Mouse (Mus musculus): ENCODE measurements at regions not wholly inside any gene's neighbourhood (a gene's known extent, or its start where the extent isn't known, plus 50 kb on each side); places are given as distances from the start of the nearest gene placed in this dataset.

DNA sequence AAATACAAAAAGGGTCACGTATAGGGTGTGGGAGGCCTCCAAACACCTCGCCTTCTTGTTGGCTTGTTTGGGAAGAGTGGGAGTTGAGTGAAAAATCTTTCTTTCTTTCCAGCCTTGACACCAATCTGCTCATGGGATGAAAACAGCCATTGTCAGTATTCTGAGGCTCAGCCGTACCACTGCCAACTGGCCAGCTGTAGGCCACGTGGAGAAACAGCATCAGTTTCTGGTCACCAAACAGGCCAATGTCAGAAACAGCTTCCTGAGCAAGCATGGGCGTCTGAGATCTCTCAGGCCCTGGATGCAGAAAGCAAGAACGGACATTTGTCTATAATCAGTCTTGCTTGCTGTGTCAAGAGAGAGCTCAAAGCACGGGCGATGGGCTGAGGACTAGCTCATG is 173.2 kb downstream of the Bcl2l11 start:
- ATAC-seq (ENCODE audit: insufficient number of reproducible peaks, low FRiP score, low TSS enrichment), result no peak

DNA sequence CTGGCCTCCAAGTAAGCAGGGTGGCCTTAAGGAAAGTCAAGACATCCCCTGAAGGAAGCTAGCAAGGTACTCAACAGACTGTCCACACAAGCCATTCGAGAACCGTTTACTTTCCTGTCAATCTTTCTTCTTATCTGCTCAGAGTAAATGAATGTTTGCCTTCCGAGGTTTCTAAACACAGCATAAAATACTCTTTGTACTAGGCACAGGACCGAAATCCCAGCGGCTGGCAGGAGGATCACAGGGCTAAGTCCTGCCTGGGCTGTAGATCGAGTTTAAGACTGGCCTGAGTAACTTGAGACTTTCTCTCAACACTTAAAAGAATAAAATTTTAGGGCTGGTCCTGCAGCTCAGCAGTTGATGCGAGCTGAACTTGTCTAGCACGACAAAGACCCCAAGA is 175.9 kb downstream of the Bcl2l11 start:
- no peak for ATAC-seq (ENCODE audit: insufficient number of reproducible peaks, low FRiP score, low TSS enrichment)

DNA sequence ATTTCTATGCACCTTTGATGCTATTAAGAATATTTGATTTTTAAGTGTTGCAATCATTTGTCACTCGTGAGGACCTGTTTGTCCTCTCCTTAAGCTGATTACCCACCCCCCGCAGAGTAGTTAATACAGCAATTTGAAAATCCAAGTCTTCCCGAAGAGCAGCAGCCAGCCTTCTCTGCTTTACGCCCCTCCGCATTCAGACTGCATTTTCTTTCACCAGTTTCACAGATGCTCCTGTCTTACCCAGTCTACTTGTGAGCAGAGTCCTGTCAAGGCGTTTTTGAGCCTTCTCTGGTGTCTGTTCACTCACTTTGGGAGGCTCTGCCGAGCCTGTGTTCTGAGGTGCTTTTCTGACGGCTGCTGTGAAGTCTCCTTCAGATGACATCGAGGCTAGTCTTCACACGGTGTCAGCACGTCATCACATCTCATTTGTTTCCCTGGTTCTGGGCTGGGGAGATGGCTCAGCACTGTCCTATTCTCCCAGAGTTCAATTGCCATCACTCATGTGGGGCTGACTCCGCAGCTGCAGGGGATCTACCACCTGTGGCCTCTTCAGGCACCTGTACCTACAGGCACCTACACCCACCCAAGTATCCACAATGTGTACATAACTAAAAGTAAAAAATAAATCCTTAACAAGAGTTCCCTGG is 178.3 kb downstream of the Bcl2l11 start:
- ATAC-seq (ENCODE audit: insufficient number of reproducible peaks, low FRiP score, low TSS enrichment), result no peak

DNA sequence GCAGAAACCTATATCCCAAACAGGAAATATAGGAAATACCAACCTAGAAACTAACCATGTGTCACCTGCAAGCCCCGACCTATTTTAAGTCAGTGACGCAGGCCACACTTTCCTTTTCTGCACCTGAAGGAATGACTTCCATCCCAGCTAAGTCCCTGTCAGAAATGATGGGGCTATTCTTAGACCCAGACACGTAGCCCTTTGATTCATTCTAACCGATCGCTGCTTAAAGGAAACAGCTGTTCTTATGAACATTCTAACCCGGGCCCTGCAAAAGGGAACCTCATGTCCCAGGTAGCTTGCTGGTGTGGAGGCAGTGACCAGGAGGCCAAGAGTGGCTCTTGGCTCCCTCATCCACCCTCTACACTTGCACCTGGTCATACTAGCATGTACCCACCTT is 180.9 kb downstream of the Bcl2l11 start:
- no peak for ATAC-seq (ENCODE audit: insufficient number of reproducible peaks, low FRiP score, low TSS enrichment)

DNA sequence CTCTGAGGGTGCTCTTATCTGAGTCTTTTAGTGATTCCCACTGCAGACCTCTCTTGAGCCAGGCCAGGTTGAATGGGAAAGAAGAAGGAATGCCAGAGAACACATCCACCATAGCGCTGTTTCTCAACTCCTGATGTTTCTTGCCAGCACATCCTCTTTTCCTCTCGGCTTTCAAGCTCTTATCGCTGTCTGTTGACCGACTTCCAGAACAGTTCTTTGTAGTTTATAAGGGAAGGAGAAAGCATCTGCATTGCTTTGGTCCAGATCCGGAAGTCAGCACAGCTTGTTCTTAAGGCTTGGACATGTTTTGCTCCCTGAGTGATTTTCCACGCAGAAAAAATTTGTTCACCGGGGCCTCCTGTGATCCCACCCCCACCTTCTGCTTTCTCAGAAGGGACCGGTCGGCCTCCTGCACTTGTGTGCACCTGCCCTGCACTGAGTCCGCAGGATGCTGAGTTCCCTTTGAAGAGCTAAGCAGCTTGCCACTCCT is 183.7 kb downstream of the Bcl2l11 start:
- ATAC-seq (ENCODE audit: insufficient number of reproducible peaks, low FRiP score, low TSS enrichment), result no peak

DNA sequence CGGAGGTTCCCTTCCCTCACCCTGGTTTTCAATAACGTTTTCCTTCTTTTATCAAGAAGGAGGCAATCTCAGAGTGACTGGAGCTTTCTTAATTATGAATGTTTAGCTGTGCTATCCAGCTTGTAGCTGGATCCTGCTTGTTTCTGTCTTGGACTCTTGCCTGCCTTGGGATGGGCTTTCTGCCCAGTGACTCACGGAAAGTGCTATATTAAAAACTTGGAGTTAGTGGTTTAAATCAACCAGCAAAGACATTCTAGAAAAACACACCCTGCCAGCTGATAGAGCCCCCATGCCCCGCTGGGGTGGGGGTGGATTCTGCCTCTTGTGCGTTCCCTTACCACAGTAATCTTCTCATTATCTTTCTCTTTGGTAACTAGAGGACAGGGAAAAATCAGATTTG is 184.2 kb downstream of the Bcl2l11 start:
- no peak for ATAC-seq (ENCODE audit: insufficient number of reproducible peaks, low FRiP score, low TSS enrichment)

DNA sequence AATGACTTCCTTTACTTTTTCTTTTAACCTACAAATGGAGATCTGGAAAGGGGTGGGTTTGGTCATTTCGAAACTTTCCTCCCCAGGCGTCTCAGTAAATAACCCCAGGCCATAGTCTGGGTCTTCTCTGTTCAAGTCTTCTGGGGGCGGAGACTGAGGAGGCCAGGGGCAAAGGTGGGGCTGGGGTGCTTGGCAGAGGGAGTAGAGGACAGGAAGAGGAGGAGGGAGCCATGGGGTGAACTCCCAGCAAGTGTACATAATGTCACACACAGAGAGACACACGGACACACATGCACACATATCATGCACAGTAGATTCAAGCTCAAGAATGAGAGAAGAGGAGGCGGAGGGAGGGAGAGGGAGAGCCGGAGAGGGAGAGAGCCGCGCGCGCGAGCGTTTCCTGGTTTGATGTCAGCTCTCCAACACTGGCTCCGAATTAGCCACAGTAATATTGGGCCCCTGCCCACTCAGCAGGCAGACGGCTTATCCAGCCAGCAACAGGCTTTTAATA is 186.3 kb downstream of the Bcl2l11 start:
- ATAC-seq (ENCODE audit: insufficient number of reproducible peaks, low FRiP score, low TSS enrichment), result peak; percentile 46

DNA sequence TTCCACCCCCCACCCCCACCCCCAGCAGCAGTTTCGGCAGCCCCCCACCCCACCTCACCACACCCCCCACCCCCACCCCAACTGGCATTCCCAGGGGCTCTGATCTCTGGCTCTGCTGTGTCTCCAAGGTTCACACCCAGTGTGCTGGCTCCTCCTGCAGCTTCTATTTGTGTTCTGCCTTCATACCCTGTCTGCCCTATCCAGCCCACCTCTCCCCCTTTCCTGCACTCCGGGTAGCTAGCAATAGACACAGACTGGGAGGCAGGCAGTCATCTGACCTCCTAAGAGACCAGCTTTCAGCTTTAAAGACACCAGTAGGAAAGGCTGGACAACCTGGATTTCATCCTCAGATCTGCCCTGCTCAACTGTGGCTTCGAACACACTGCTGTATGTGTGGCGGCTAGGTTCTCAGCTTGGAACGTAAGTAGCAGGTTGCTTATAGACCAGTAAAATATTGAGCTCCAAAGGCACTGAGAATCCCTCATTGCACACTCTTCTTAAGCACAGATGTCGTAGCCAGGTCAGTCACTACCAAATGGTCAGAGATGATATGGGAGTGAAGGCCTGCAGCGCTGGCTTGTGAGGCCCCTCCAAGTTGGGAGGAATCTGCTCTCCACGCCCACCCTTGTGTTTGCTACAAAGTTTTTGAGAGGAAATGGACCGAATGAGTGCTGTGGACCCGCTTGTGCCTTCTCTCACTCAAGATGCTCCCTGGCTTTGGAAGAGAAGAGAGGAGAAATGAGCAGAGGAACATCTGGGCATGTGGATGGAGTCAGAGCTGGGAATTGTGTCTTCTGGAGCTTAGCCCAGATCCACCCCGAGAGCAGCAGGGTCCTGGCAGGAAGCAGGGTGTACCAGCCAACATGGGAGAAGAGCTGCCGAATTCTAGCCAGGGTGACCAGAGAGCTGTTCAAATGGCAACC is 187.1 kb downstream of the Bcl2l11 start:
- ATAC-seq (ENCODE audit: insufficient number of reproducible peaks, low FRiP score, low TSS enrichment), result no peak

DNA sequence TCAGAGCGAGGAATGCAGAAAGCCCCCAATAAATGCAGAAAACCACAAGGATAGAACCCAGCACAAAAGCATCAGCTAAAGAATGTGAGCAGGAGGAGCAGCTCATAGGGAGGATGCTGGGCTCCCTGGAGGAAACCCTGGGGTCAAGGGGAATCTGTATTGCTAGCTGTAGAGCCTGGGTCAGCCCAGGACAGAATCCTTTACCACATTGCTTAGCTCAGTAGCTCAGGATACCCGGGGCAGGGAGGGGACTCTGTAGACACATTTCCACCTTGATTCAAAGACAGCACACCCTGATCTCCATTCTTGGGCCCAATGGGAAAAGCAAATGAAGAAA is 187.7 kb downstream of the Bcl2l11 start:
- no peak for ATAC-seq (ENCODE audit: insufficient number of reproducible peaks, low FRiP score, low TSS enrichment)

DNA sequence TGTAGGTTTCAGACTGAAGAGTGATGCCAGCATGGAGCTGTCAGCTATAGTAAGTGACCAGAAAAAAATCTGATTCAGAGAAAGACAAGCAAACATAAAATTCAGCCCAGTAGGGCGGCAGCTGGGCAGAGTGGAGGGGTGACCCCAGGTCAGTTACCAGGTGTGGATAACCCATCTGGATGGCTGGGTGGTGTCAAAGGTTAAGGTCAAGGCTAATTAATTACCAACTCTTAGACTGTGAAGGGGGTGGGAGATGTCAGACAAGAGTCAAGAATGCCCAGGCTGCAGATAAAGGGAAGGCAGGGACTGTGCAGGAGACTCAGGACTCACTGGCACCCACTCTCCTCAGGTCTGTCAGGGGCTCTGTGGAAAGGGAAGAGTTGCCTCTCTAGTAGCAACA is 188.1 kb downstream of the Bcl2l11 start:
- ATAC-seq (ENCODE audit: insufficient number of reproducible peaks, low FRiP score, low TSS enrichment), result no peak

DNA sequence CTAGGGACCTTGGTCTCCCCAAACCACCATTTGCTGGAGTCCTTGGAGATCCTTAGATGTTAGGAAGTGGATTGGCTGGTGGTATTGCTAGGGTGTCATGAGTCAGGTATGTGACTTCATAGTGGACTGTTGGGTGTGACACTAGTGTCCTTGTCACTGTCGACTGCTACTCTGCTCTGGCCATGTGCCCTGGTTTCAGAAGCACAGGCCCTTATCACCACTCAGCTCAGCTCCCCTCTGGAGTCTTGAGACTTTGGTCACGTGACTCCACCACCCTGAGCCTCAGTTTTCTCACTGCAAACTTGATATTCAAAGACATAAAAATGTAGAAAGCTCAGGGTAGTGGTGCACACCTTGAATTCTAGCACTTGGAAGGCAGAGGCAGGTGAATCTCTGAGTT is 190.7 kb downstream of the Bcl2l11 start:
- no peak for ATAC-seq (ENCODE audit: insufficient number of reproducible peaks, low FRiP score, low TSS enrichment)

DNA sequence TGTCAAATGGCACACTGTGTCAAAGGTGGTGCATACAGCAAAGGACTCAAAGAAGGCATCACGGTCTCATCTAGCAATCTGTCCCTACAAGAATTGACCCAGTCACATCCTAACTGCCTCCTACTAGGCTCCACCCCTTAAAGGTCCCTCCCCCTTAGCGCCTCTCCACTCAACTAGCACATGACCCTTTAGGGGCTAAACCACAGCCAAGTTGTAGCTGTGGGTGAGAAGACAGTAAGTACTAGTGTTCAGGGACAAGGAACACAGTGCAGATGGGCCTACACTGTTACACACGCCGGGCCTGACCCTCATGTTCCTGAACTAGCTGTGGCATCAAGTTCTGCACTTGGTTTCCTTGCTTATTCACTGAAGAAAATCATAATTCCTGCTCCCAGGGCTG is 192.4 kb downstream of the Bcl2l11 start:
- ATAC-seq (ENCODE audit: insufficient number of reproducible peaks, low FRiP score, low TSS enrichment), result no peak

DNA sequence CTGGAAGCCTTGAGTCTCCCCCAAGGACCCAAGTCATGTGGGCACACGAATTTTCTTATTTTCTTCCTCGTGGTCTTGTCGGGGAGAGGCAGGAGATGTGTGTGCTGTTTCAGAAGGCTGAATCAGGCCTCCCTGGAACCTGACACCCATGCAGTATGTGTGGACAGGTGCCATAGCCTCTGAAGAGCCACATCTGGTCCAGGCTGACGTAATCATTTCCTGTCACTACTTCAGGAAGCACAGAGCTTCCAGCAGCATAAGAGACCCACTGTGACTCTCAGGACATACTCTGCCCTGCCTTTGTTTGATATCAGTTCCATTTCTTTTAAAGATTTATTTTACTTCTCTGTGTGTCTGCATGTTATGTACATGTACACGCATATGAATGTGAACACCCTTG is 193.1 kb downstream of the Bcl2l11 start:
- no peak for ATAC-seq (ENCODE audit: insufficient number of reproducible peaks, low FRiP score, low TSS enrichment)

DNA sequence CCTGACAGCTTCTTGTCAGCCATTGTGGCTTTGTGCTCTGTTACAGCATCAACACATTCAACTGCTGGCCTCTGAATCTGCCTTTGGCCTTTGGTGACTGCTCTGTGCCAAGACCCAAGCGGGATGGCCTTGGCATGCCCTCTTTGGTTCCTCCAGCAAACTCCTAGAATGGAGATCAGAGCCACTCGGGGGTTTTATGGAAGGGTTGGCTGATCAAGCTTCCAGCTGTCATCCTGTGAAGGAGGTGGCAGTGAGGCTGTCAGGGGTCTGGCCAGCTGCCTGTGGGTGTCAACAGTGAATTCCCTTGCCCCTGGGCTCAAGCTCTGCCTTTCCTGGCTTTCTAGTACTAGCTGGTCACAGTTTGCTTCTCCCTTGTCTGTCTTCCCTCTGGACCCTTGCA is 195.6 kb downstream of the Bcl2l11 start:
- no peak for ATAC-seq (ENCODE audit: insufficient number of reproducible peaks, low FRiP score, low TSS enrichment)

DNA sequence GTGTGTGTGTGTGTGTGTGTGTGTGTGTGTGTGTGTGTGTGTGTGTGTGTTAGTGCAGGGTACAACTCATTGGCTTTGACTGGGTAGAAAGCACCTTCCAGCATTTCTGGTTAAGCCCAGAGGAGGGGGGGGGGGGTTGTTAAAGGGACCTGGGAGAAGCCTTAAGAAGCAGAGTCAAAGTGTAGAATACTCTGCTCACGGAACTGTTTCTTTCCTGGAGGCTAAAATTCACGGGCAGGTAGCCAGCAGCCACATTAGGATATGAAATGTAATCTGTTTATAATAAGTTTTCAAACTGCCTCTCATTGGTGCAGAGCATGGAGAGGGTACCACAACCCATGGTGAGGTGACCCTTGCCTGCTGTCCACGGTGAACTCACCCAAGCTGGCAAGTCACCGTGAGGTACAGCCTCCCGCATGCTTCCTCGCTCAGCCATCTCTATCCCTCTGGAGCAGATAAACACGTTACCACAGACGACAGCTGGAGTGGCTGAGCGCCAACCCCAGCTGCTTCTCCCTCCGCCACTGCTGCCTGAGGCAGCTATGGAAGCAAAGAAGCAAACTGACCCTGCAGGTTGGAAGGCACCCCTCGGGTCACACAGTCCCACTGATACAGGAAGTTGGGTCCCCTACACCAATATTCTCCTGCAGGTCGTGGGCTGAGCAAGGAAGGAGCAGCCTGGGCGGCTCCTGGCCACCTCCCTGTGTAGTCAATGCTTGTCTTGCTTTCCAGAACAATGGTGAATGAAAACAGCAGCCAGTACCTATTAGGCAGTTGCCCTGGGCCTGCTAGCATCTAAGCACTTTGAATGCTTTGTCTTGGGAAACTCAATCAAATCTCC is 198.6 kb downstream of the Bcl2l11 start:
- no peak; the same call in 1 of the 2 replicates for ATAC-seq (ENCODE audit: insufficient number of reproducible peaks, low FRiP score, low TSS enrichment)

DNA sequence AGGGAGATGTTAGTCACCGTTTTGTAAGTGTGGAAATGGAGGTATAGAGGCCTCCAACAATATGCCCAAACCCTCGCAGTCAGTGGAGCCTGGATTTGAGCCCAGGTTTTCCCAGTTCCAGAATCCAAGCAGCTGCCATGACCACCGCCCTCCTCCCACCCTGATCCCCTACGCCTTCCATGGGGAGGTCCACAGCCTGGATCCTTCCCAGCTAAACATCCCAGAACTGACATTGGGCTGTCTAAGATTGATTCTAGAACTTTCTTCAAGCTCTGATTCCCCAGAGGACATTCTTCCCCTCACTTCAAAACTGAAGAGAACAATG is 199.2 kb downstream of the Bcl2l11 start:
- no peak for ATAC-seq (ENCODE audit: insufficient number of reproducible peaks, low FRiP score, low TSS enrichment)

DNA sequence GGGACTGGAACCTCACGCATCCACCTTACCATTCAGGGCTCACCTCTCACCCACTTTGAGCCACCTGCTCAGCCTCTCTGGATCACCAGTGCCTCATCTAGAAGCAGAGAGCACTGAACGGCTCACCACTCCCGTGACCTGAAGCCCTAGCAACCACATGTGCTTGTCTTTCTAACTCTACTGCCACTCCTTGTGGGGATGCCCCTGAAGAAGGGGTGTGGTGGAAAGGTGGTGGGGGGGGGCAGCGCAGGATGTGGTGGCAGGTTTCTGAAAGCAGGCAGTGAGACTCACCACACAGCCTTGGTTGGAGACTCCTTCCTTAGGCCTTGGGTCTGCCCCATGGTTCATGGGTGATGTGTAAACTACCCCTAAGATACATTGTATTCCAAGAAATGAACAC is 199.6 kb downstream of the Bcl2l11 start:
- ATAC-seq (ENCODE audit: insufficient number of reproducible peaks, low FRiP score, low TSS enrichment), result no peak

DNA sequence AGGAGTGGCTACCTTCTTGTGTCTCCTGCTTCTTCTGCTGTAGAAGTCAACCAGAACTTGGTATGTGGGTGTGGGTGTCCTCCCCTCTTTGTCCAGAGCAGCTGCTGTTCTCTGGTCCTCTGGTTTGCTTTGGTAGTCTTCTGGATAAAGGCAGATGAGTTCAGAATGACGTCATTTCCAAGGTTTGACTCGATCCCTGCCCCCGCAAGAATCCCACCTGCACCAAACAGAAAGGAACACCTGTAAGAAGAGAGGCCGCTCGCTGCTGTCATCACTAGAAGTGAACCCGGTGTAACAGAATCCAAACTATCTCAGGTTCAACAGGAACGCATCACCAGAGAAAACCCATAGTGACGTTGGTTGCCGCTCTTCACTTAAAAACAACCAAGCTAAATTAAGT is 205.0 kb downstream of the Bcl2l11 start:
- ATAC-seq (ENCODE audit: insufficient number of reproducible peaks, low FRiP score, low TSS enrichment), result no peak

DNA sequence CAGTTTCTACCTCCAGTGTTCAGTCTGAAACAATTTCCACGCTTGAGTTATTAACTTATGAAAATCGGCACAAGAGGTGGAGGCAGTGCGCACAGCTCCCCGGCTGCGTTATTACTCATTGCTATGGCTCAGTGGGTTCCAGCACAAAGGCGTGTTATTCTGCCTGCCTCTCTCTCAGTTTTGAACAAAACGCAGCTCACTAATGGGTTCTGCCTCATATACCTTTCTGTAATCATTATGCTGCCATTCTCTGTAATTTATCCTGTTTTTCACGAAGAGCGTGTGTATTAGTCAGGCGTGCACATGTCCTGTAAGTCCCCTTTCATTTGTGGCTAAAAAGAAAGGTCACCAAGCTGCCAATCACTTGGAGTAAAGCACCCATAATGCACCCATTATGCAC is 205.4 kb downstream of the Bcl2l11 start:
- ATAC-seq (ENCODE audit: insufficient number of reproducible peaks, low FRiP score, low TSS enrichment), result no peak

DNA sequence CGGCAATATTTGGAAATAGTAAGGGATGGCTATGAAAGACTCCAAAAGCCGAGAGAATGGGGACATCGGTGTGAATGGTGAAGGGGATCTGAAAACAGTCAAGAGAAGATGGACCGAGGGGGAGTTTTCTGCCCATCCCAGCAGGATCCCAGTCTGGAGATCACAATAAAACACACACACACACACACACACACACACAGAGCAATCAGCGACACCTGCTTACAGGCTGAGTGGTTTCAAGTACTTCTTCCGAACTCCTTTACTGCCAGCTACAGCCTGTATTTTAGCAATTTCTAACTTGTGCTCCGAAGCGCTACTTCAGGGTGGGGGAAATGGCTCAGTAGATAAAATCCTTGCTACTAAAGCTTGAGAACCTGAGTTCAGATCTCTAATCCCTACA is 205.8 kb downstream of the Bcl2l11 start:
- ATAC-seq (ENCODE audit: insufficient number of reproducible peaks, low FRiP score, low TSS enrichment), result no peak

Measured in cerebellum, adult (tissue).